Mouse (Mus musculus) T-cell, adult 66 days (primary cell): ENCODE data around the gene Ndufb10. TPM values are rescaled to one million over a fixed set of nuclear protein-coding genes. Genes with fewer than 3 reads are reported as not detected.

Experiments
- total RNA-seq, 2 experiments: library from RNA; stranded (reverse); gene quantifications; 3 replicates in 1 of 2; 4 replicates in 1 of 2; pipeline ENCODE4 v1.2.4; 2023

The Ndufb10 gene
- 10 to 100 TPM; 64.9 to 73.3 TPM for total RNA-seq

DNA sequence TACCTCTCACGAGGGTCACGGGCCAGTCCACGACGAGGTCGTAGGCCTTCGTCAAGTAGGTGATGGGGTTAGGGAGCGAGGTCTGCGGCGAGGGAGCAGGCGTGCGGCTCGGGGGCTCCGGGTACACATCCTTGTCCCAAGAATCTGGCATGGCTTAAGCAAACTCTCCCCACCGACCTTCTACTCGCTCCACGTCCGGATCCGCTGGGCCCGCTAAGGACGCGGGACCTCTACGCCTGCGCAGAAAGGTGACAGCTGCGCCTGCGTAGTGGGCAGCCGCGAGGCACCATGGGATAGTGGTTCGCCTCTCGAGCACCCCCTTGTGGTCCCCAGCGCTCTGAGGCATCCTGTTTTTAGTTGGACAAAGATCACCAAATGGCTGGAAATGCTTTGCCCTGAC, at the start of gene Ndufb10:
TSS of gene Ndufb10 (minus strand) at position 295 of the 400 bp plus-strand sequence.

DNA sequence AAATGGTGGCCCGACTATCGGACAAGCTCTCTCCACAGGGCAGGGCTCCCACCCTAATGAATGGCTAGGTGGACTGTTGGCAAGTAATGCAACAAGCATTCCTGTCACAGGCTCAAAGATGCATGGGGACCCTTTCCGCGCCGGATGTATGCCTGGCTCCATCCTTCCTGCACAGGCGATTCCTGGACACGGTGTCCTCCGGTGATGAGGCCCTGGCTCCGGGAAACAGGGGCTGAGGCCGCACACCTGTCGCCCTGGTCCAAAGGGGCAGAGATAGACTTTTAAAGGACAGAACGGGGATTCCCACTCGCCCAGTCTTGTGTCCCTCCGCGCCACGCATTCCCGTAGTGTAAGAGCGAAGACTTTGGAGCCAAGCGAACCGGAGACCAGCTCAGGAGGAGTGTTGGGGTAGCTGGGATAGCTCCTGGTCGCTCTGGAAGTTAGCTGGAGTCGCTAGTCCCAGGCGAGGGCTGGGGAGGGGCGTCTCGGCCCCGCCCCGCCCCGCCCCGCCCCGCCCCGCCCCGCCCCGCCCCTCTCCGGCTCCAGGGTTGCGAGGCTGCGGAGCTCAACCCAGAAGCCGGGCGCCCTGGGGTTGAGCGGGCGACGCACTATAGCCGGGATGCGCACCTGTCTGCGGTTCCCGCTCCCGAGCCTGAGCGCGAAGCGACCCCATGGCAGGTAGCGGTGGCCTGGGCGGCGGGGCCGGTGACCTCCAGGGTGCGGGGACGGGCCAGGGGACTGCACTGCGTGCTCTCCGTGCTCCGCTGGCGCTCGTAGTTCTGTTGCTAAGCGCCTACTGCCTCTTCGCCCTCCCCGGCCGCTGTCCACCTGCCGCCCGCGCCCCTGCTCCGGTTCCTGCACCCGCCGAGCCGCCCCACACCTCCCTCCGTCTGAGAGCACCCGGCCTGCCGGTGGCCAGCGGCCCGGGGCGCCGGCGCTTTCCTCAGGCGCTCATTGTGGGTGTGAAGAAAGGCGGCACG, 28.4 kb upstream of the Ndufb10 start, which contains the start of gene Hs3st6:
TSS of gene Hs3st6 (plus strand) at position 574 of the 980 bp plus-strand sequence.

DNA sequence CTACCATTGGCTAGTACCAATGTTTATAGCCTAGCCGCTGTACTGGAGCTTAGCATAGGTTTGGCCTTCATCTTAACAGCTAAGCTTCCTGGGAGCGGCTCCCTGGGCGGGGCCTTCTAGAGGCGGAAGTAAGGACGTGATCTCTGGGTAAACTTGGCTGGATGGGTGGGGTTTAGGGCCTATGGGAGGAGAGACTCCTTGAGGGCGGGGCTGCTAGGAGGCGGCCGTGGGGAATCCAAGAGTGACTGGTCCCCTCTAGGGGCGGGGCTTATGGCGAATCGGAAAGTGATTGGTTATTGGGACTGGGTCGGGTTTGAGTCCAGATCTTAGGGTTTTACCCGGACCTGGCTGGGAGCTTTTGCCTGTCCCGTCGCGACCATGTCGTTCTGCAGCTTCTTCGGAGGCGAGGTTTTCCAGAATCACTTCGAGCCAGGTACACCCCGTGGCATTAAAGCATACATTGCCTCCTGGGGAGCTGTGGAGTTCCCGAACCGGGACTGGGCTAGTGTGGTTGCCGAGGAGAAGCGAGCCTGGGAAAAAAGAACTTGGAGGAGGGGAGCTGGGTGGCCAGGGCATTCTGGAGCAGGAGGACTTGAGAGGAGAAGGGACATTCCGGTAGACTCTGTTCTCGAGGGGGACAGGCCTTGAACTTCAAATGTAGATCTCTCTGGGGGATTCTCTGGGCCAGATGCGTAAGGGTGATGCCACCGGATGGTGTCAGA, 12.2 kb upstream of the Ndufb10 start, which contains the start of gene Msrb1:
TSS of gene Msrb1 (plus strand) at position 313 of the 722 bp plus-strand sequence.

DNA sequence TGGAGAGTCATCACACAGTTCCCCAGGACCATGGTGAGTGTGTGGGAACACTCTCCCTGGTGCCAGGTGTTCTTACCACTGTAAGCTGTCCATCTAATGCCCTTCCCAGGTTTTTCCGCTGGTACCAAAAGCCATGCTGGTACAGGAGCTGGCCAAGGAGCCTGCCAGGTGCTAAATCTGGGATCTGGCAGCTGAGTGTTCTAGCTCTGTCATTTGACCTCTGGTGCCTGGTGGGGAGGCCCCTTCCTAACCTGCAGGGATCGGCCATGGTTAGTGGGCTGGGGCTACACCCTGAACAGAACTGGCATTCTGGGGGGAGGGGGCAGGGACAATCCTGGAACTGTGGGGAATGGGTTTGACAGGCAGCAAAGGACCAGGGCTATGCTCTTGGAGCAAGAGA, 3.3 kb upstream of the Ndufb10 start, which contains the start of gene Rpl3l:
TSS of gene Rpl3l (plus strand) at position 203 of the 400 bp plus-strand sequence.

DNA sequence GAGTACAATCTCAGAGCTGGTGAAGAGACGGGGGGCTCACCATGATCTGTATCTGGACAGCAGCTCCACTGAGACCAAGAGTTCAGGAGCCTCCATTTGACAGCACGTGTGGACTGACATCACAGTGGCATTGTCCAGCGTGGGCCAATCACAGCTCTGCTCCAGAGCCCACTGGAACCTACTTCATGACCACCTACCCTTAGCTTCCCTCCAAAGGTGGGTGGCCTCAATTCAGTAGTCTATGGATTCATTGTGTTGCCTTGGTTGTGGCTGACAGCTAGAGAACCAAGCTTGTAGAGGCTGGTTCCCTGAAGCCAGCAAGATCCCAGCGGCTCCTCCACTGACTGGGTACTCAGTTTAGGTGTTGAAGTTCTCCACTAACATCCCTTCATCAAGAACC, 6.3 kb downstream of the Ndufb10 start, which contains the start of the genes Rnf151 and Rps2:
TSS of gene Rnf151 (minus strand) at position 121 of the 400 bp plus-strand sequence.
TSS of gene Rps2 (plus strand) at position 174 of the 400 bp plus-strand sequence.

DNA sequence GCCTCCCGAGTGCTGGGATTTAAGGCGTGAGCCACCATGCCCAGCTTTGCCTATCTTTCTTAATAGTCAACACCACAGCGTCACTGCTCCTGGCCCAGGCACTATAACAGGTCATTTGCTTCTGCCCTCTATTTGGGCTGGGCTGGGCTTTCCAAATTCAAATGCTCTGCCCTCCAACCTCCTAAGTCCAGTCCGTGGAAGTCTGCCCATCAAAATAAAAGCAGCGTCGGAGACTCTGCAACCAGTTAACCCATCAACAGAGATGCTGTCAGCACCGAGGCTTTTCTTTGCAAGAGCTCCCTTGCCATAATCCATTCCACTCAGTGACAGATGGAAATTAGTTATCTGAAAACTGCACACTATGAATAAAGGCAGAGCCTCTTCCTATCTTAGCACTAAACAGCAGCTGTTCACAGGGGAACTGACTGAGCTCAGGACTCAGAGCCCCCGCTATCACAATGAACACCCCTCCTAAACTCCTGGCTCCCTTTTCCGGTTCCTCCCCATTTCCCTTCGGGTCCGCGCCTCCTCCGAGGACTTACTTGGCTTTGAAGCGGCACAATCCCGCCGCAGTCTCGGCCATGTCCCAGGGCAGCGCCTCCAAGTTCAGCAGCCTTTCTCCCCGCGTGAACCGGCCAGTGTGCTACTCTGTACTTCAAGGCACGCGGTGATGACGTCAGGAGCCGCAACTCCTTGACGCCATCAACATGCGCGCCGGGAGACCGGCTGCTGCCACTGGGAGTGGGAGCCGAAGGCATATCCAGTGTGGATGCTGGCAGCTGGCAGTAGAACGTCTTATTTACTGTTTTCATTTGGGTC, 17.1 kb downstream of the Ndufb10 start, which contains the start of gene Tbl3:
TSS of gene Tbl3 (minus strand) at position 679 of the 819 bp plus-strand sequence.

DNA sequence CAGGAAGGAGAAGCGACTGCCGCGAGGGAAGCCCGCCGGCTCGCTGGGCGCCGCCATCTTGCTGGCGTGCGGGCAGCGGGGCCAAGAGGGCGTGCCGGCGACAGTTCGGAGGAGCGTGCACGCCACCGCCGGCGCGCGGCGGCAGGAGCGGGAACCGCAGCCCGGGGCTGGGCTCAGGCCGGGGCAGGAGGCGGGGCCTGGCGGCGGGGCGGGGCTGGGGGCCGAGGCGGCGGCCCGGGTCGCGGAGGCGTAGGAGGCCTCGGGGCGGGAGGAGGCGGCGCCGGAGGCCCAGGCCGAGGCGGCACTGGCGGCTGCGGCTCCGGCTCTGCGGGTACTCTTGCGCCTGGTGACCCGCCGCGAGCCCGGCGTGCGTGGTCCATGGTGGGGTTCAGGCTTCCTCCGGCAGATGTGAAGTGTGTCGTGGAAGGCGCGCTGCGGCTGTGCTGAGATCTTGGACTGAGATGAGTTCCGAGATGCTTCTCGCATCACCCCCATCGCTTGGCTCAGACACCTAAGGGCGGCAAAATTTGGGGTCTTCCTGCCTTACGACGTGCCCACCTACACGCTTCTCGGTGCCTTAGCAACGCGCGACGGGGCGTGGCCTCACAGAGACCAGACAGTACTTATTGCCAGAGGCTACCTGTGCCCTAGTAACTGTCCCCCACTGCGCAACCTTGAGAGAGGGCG, 28.1 kb downstream of the Ndufb10 start, which contains the start of the genes Gfer and Noxo1:
TSS of gene Gfer (minus strand) at position 146 of the 687 bp plus-strand sequence.
TSS of gene Noxo1 (plus strand) at position 224 of the 687 bp plus-strand sequence.

DNA sequence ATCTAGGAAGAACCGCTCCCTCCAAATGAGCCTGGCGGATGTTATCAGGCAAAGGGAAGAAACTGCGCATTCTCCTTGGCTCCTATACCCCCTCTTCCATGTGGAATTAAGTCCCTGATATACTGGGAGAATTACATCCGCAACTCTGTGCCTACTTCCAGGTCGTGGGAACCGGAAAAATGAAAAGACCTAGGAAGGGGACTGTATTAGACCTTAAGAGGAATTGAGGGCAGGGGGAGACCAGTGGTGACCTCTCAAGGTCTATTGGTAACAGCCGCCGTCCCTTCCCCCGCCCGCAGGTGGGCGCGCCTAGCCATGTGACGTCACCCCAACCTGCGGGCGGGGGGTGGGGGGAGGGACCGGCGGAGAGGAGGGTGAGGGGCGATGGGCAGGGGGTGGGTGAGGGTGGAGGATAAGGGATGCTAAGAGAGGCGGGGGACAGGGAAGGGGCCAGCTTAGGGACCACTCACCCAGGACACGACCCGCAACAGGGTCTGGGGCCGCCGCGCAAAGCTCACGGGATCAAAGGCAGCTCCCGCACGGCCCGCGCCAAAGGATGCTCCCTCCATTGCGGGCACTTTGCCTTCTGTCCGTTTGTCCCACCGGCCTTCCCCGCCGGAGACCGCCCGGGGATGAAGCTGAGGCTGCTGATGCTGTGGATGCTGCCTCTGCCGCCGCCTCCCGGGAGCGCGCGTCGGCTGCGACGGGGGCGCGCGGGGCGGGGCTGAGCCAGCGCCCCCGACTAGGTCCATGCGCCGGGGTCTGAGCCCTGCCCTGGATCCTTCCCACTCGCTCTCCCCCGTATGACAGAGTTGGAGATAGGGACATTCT, 34.8 kb downstream of the Ndufb10 start, which contains the start of gene Syngr3:
TSS of gene Syngr3 (minus strand) at position 705 of the 831 bp plus-strand sequence.

Other genes starting within 250 kb of the Ndufb10 start
- 10 to 100 TPM; 27.6 to 29.2 TPM for gene Mlst8, start 245.4 kb downstream of the Ndufb10 start, total RNA-seq
- not detected for gene Caskin1, start 235.9 kb downstream of the Ndufb10 start, total RNA-seq
- gene Traf7, start 196.5 kb downstream of the Ndufb10 start, total RNA-seq, result 100 to 1,000 TPM; 162 to 172 TPM
- gene Rab26, start 190.3 kb downstream of the Ndufb10 start, total RNA-seq, result 1 to 10 TPM; 1.8 to 2.0 TPM
- 100 to 1,000 TPM; 103 to 104 TPM for gene Pkd1, start 174.6 kb downstream of the Ndufb10 start, total RNA-seq
- 10 to 100 TPM; 58.4 to 76.0 TPM for gene Tsc2, start 91.8 kb downstream of the Ndufb10 start, total RNA-seq
- 1 to 10 TPM; 4.3 to 5.2 TPM for gene Nthl1, start 91.8 kb downstream of the Ndufb10 start, total RNA-seq
- not detected for gene Slc9a3r2, start 74.2 kb downstream of the Ndufb10 start, total RNA-seq
- gene Npw, start 66.0 kb downstream of the Ndufb10 start, total RNA-seq, result not detected
- gene Zfp598, start 54.8 kb downstream of the Ndufb10 start, total RNA-seq, result 10 to 100 TPM; 63.7 to 67.1 TPM
- gene Syngr3, start 34.5 kb downstream of the Ndufb10 start, total RNA-seq, result under 1 TPM in 1 of 2 experiments, not detected in 1; 0.47 TPM
- gene Gfer, start 28.3 kb downstream of the Ndufb10 start, total RNA-seq, result 10 to 100 TPM; 20.5 to 22.8 TPM
- 1 to 10 TPM; 2.4 to 5.0 TPM for gene Noxo1, start 28.2 kb downstream of the Ndufb10 start, total RNA-seq
- gene Tbl3, start 16.8 kb downstream of the Ndufb10 start, total RNA-seq, result 10 to 100 TPM; 27.4 to 33.3 TPM
- not detected for gene Rnf151, start 6.4 kb downstream of the Ndufb10 start, total RNA-seq
- gene Rps2, start 6.4 kb downstream of the Ndufb10 start, total RNA-seq, result 1,000 to 10,000 TPM; 1,514 to 1,529 TPM
- under 1 TPM in 1 of 2 experiments, not detected in 1; 0.56 TPM for gene Rpl3l, start 3.3 kb upstream of the Ndufb10 start, total RNA-seq
- gene Msrb1, start 12.2 kb upstream of the Ndufb10 start, total RNA-seq, result 10 to 100 TPM; 29.5 to 43.8 TPM
- gene Hs3st6, start 28.5 kb upstream of the Ndufb10 start, total RNA-seq, result not detected
- not detected for gene Meiob, start 79.8 kb upstream of the Ndufb10 start, total RNA-seq
- 10 to 100 TPM; 27.1 to 30.0 TPM for gene Hagh, start 115.7 kb upstream of the Ndufb10 start, total RNA-seq
- gene Fahd1, start 125.9 kb upstream of the Ndufb10 start, total RNA-seq, result 1 to 10 TPM; 1.6 to 2.0 TPM
- gene Igfals, start 141.5 kb upstream of the Ndufb10 start, total RNA-seq, result 1 to 10 TPM; 1.0 to 1.2 TPM
- 10 to 100 TPM; 68.0 to 72.7 TPM for gene Nubp2, start 161.9 kb upstream of the Ndufb10 start, total RNA-seq
- 10 to 100 TPM; 33.6 to 34.4 TPM for gene Spsb3, start 162.2 kb upstream of the Ndufb10 start, total RNA-seq
- 10 to 100 TPM; 64.6 to 66.7 TPM for gene Eme2, start 170.6 kb upstream of the Ndufb10 start, total RNA-seq
- 10 to 100 TPM; 38.9 to 45.1 TPM for gene Mrps34, start 170.6 kb upstream of the Ndufb10 start, total RNA-seq
- gene Nme3, start 172.0 kb upstream of the Ndufb10 start, total RNA-seq, result 10 to 100 TPM; 18.5 to 30.4 TPM
- 100 to 1,000 TPM; 222 to 255 TPM for gene Mapk8ip3, start 212.5 kb upstream of the Ndufb10 start, total RNA-seq
- gene Jpt2, start 236.2 kb upstream of the Ndufb10 start, total RNA-seq, result 10 to 100 TPM; 20.0 to 29.0 TPM